11 mouse cellular contexts compared by ENCODE assay signal in genomic region chrX:8921813-8922607, GRCm38 (mm10). TPM values are rescaled to one million over a fixed set of nuclear protein-coding genes. Genes with fewer than 3 reads are reported as not detected.
DNase-seq lines count a peak whose midpoint lies in the region; TF ChIP-seq lines count a peak whose summit lies in the region.
"Had no signal": no experiment of that assay in that cellular context is flagged by ENCODE, and none has a peak within 500 bp of the region (broad histone marks: within the 10 kb centered on the region; RNA-seq: fewer than 3 reads in every experiment).

No protein-coding gene starts in this region.

- H3K4me3 ChIP-seq in cerebellum, adult 2 months (replicated peaks; ENCODE audit: insufficient read depth, low read depth, low read length) = no peak overlapping the region
- H3K4me3 ChIP-seq: erythroblast, embryonic 14.5 days; megakaryocyte, embryonic 14.5 days had no signal

- no peaks in the 10 kb centered on the region for H3K4me1 ChIP-seq in cerebellum, adult 2 months (ENCODE audit: control insufficient read depth, insufficient read depth, low read length)
- H3K4me1 ChIP-seq: megakaryocyte, embryonic 14.5 days had no signal

- DNase-seq in cerebellum, adult 2 months = no peak
- no peak for DNase-seq in cerebellum, postnatal 36 days
- DNase-seq in kidney, postnatal 10 days = peak; percentile 8
- no peak for DNase-seq in kidney, postnatal 25 days
- peak; percentile 33 for DNase-seq in A20 (ENCODE audit: low read depth, low spot score)
- peak; percentile 0 for DNase-seq in induced T-regulatory cell, adult 2 months (ENCODE audit: low read depth)
- DNase-seq in frontal cortex, postnatal 36 days (ENCODE audit: low spot score in 2 of 2) = no peak
- no peak for DNase-seq in ovary, adult 18-20 months (ENCODE audit: low spot score)

- no peak overlapping the region for H3K27ac ChIP-seq in cerebellum, adult 2 months (ENCODE audit: insufficient read depth, low read length)

- no peak for TF ChIP-seq POLR2A in cerebellum, adult 2 months (IDR thresholded peaks at IDR 0.05; ENCODE audit: borderline replicate concordance, insufficient read depth, low read length)

- TF ChIP-seq CTCF in cerebellum, adult 2 months (IDR thresholded peaks at IDR 0.05; ENCODE audit: borderline replicate concordance, insufficient read depth, low read depth, low read length) = peak; percentile 16; the same call in 1 of the 2 replicates

- WGBS in cerebellum, adult 2 months = 68% methylated on average over 9 of the region's 9 CpGs

- H3K27me3 ChIP-seq in cerebellum, adult 2 months (ENCODE audit: control insufficient read depth, insufficient read depth, low read length) = no peaks in the 10 kb centered on the region

RNA-seq across cellular contexts. Expression of gene B630019K06Rik, which starts 29.8 kb away (rescaled TPM):
- 37.2 and 41.3 TPM in 2 replicates for polyA plus RNA-seq in cerebellum, adult 2 months (2012; rRNA removed)
- polyA plus RNA-seq: erythroblast, embryonic 14.5 days had no signal

RNA-seq across cellular contexts. Expression of gene Fthl17b, which starts 40.8 kb away (rescaled TPM):
- not detected in 2 replicates for polyA plus RNA-seq in cerebellum, adult 2 months (2012; rRNA removed)
- polyA plus RNA-seq: erythroblast, embryonic 14.5 days; heart, embryonic 16.5 days had no signal

RNA-seq across cellular contexts. Expression of gene Gm5751, which starts 48.0 kb away (rescaled TPM):
- 0.57 TPM in 1 of 2 replicates, not detected in the other for polyA plus RNA-seq in cerebellum, adult 2 months (2012; rRNA removed)
- polyA plus RNA-seq: erythroblast, embryonic 14.5 days; heart, embryonic 16.5 days had no signal

RNA-seq across cellular contexts. Expression of gene Fthl17c, which starts 54.3 kb away (rescaled TPM):
- not detected in 2 replicates for polyA plus RNA-seq in cerebellum, adult 2 months (2012; rRNA removed)
- polyA plus RNA-seq: erythroblast, embryonic 14.5 days; heart, embryonic 16.5 days had no signal

Comparison
In these comparisons a context has a peak if more than half of its experiments do, and no peak if none do; other contexts are left out.
1. DNase-seq: peak in kidney, postnatal 10 days (single experiment), A20 (single experiment) and induced T-regulatory cell, adult 2 months (single experiment); none in cerebellum, adult 2 months (0 of 2), cerebellum, postnatal 36 days (0 of 2), kidney, postnatal 25 days (0 of 2), frontal cortex, postnatal 36 days (0 of 2) and ovary, adult 18-20 months (single experiment).